Mouse (Mus musculus) MEL (cell line): Measurements from ENCODE around the gene Lacc1.
"Not testable (repeated sequence)": the region's sequence is repeated elsewhere in the genome, so short reads cannot be mapped to it uniquely, and the experiment has no call there.

Experiments used
- CTCF ChIP-seq, 3 experiments: IDR thresholded peaks in 2 of 3; conservative IDR thresholded peaks in 1 of 3; 2 replicates each; pipeline ENCODE4 v1.5.1; 2011 to 2012; ENCODE audit warnings: low read length in 3 of 3, low read depth in 2 of 3, mild to moderate bottlenecking in 2 of 3, improper control_type of control experiment in 1 of 3, inconsistent platforms in 1 of 3, mixed read lengths in 1 of 3, moderate library complexity in 1 of 3; ENCODE audit not compliant: control insufficient read depth in 1 of 3, insufficient read depth in 1 of 3, poor library complexity in 1 of 3, severe bottlenecking in 1 of 3
- GATA1 ChIP-seq: IDR thresholded peaks from 2 replicates; pipeline ENCODE4 v1.6.1; 2011; ENCODE audit warnings: low read depth, low read length, improper control_type of control experiment
- NRF1 ChIP-seq: IDR thresholded peaks from 2 replicates; pipeline ENCODE4 v1.6.1; 2014; ENCODE audit warnings: low read depth, mild to moderate bottlenecking, inconsistent platforms, low read length, improper control_type of control experiment, moderate library complexity; ENCODE audit not compliant: poor library complexity, insufficient read depth, severe bottlenecking
- POLR2A ChIP-seq, 2 experiments: IDR thresholded peaks; 2 replicates each; pipeline ENCODE4 v1.6.1; 2011 to 2012; ENCODE audit warnings: low read length in 2 of 2, mild to moderate bottlenecking in 2 of 2, control low read depth in 1 of 2, improper control_type of control experiment in 1 of 2, low read depth in 1 of 2, moderate library complexity in 1 of 2; ENCODE audit not compliant: control insufficient read depth in 1 of 2, insufficient read depth in 1 of 2, poor library complexity in 1 of 2
- ZC3H11A ChIP-seq: IDR thresholded peaks from 2 replicates; pipeline ENCODE4 v1.6.1; 2012; ENCODE audit warnings: low read depth, mild to moderate bottlenecking, inconsistent platforms, low read length, improper control_type of control experiment
- ZKSCAN1 ChIP-seq: IDR thresholded peaks from 2 replicates; pipeline ENCODE4 v1.6.1; 2012; ENCODE audit warnings: low read depth, mild to moderate bottlenecking, inconsistent platforms, low read length, improper control_type of control experiment, moderate library complexity
- ZMIZ1 ChIP-seq: IDR thresholded peaks from 2 replicates; pipeline ENCODE4 v1.6.1; 2012; ENCODE audit warnings: low read depth, mild to moderate bottlenecking, inconsistent platforms, low read length, improper control_type of control experiment, moderate library complexity

DNA sequence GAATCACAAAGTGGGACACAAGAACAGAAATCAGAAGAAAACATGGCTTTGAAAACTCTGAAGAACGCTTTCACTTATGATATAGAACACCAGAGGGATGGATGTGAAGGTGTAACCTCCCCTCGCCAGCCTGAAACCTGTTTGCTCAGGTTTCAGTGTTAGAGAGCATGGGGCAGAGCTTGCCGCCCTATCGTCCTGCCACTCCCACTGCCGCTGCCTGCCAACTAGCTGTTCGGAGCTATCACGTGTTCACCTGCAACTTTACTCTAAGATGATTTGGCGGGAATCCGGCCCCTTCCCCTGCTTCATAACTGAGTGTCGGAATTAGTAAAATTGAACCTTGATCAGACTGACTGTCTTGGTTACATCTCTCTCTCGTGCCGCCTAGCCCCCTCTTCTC, 19.9 kb downstream of the Lacc1 start:
- not testable (repeated sequence) for TF ChIP-seq ZKSCAN1; GATA1; CTCF (IDR thresholded peaks at IDR 0.05 in 2 of 3, conservative IDR thresholded peaks at IDR 0.05 in 1 of 3; ENCODE audit: control insufficient read depth in 1 of 3, insufficient read depth in 1 of 3, low read depth in 2 of 3, low read length in 3 of 3, poor library complexity in 1 of 3, severe bottlenecking in 1 of 3); ZC3H11A; NRF1; ZMIZ1; POLR2A (IDR thresholded peaks at IDR 0.05; ENCODE audit: control insufficient read depth in 1 of 2, insufficient read depth in 1 of 2, low read depth in 1 of 2, low read length in 2 of 2, poor library complexity in 1 of 2)
